Mouse (Mus musculus): ENCODE results near the gene Tef.
A peak's percentile ranks its signal among the peaks of the same experiment; 100 is the strongest.

Gene Tef

DNA sequence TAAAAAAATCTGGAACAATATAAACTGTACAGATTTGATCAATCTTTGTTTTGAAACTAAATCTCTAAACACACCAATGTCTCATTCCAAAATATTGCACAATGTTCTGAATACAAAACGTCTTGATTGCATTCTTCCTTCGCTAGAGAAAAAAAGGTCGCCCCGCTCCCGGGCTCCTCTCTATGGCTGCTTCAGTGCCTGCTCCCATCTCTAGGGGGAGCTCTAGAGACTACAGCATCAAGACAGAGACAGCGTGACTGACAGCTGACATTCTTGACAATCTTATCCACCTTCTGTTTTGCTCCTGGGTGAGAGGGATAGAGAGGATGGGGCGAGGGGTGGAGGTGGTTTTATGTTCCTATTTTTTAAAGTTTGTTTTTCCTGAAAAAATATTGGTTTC, 46.1 kb downstream of the Tef start:
- peak; percentile 51 to 78 for DNase-seq (ENCODE audit: low spot score in 2 of 2)

DNA sequence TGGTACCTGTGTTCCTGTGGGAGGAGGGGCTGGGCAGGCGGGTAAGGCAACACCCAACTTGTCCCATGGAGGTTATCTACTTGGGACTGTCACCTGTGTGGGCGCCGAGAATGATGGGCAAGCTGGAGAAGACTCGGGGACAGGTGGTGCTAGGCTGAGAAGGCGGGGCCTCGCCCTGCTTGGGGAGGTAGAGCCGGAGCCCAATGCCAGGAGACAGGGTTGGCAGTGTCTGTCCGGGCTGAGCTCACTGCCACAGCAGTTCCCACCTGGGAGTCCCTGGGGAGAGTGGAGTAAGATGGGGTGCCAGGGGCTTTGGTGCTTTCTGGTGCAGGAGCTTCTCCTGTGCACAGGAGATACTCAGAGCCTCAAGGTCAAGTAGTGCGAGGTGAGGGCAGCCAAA, 46.9 kb downstream of the Tef start:
- DNase-seq (ENCODE audit: low spot score in 2 of 2) = no peak

DNA sequence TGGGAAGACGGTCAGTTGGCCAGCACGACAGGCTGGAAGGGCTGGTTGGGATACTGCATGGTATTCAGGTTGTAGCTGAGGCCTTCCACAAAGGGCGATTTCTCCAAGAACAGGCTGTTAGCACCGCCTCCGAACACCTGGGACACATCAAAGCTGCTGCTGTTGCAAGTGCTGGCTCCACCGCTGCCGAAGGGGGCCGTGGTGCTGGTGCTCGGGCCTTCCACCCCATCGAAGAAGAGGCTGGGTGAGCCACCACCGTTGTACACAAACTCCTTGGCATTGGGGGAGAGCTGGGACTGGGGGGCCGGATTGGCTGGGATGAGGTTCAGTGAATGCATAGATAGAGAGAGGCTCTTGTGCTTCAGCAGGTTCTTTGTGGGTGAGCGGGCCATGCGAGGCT, 48.5 kb downstream of the Tef start:
- no peak for DNase-seq (ENCODE audit: low spot score in 2 of 2)

DNA sequence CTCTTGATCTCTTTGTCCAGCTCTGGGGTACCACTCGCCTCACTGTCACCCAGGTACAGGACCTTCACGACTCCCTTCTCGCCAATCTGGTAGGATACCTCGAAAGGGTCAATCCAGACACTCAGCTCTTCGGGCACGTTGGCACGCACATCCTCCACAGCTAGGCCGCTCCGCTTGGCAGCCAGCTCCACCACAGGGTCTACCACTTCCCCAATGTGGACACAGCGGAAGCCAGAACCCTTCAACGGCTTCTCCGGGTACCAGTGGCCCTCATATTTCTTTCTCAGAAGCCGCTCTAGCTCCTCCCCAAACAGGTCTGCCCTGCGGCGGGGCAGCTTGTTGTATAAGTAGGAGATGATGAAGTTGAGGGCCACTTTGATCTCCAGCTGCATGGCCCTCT, 49.2 kb downstream of the Tef start:
- no peak for DNase-seq (ENCODE audit: low spot score in 2 of 2)

DNA sequence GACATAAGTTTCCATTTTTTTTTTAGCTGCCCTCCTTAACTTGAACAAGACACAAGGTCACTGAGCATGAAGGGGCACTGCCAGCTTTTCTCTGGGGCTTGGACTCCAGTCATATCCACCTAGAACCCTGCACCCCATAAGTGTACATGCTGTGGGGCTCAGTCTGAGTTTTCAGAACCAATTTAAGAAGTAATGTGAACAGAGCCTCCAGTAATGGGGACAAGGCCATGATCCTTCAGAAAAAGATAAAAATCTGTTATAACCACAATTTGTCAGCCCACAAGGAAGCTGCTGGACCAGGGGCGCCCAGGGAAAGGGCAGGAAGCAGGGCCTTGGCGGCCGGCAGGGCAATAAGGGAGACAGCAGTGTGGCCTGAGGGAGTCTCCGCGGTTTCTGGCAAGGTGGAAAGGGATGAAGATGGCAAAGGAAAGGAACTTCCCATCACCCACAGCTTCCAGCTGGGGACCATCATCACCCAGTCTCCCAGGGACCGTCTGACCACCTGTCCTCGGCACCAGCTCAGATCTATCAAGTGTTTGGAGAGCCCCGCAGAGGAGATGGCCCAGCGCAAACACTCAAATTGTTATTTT, 50.3 kb downstream of the Tef start:
- no peak for DNase-seq (ENCODE audit: low spot score in 2 of 2)

DNA sequence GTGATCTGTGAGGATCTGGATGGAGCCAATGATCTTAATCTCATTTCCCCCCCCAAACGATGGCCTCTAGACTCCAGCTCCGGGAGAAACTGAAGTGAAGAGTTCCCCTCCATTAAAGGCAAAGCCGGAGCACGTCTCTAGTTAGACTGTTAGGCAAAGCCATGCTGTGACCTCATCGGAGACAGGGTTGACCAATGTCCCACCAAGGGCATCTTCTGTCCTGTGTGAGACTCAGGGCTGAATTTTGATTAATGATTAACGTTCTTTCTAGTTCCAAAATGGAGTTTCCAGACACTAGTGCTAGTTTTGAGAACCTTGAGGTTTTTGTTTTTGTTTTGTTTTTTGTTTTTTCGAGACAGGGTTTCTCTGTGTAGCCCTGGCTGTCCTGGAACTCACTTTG, 50.9 kb downstream of the Tef start:
- no peak for DNase-seq (ENCODE audit: low spot score in 2 of 2)

DNA sequence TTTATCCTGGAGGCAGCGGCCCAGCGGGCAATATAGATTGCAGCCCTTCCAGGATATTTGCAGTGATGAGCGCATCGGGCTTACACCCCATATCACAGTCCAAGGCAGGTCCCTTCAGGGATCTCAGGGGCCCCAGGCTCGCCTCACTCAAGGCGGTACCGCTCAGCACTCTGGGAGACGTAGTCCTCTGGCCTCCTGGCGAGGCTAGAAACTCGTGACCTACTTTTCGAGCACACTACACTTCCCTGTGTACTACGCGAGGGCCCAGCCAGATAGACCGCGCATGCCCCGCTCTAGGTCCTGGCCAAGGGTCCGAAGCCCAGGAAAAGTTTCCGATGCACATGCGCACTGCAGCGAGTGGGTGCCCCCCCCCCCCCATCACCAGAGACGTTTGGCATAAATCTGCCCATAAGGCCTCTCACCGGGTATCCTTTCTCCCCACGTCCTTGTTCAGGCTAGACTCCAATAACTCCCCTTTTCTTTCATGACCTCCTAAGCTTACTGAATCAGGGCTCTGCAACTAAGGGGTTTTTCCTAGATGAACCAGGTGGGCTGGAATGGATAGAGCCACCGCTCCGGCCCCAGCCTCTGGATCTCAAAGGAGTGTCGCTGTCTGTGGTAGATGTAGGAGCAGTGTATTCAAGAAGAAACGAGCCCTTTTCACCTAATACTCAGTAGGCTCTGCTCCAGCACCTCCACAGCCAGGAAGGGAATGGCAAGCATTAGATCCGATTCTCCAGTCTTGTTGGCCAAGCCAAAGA, 54.0 kb downstream of the Tef start:
- DNase-seq (ENCODE audit: low spot score in 2 of 2) = peak; percentile 55 to 86

DNA sequence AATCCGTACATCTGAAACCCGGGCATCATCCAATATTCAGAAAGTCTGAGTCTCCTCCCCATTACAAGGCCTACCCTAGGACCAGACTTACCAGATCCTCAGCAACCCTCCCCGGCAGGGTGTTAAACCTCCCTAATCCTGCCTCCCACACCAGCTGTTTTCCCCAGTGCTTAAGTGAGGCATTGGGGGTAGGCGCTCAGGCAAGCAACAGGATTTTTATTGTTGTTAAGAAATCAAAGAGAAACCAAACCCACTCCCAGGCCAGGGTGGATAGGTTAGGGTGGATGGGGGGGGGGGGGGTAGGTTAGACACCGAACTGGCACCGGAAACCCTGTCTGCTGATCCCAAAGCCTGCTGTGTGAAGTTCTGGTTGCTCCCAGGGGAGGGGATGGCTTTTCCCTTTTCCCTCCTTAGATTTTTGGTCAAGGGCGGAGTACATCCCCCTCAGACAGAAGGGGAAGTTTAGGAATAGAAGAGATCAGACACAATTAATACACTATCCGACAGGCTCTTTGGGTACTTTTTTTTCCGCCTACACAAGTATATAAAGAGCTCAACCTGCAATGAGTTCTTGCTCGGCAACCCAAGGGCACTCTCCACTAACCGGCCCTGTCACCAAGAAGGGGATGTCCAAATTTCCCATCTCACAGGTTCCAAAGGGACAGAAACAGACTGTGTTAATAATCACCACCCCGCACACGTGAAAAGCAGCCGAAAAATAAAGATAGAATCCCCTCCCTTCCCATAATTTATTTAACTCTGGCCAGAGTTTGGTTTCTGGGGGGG, 54.9 kb downstream of the Tef start:
- peak; percentile 41 to 46 for DNase-seq (ENCODE audit: low spot score in 2 of 2)

DNA sequence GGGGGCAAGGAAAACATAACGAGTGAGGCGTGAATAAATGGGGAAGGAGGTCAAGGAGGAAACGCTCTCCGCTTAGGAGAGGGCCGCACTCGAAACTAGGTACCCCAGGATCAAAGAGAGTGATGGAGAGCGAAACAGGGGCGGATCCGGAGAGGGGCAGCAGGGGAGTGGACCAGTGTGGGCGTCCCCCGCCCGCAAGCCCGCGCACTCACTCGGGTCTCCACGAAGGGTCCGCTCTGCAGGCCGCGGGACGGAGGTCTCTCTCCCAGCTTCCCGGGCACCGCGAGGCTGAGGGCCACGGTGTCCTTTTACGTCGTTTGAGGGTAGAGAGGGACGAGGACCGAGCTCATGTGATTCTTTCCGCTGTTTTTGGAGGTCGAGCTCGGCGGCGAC, 55.5 kb downstream of the Tef start:
- DNase-seq (ENCODE audit: low spot score in 2 of 2) = no peak

DNA sequence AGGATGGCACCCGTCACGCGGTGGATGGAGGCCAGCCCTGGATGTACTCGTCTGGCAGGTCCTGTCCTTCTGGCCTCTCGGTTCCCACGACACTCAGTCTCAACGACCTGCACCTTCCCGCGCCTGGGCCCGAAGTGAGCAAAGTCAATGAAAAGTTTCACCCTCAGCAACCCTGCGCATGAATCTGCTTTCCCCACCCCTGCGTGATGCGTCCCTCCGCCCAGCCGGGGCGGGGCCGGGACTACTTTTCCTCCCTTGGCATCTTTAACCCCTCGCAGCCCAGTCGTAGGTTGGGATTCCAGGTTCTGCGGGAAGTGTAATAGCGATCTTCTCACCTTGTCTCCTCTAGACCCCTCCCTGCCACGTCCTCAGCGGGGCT, 55.9 kb downstream of the Tef start:
- peak; percentile 92 to 93 for DNase-seq (ENCODE audit: low spot score in 2 of 2)

DNA sequence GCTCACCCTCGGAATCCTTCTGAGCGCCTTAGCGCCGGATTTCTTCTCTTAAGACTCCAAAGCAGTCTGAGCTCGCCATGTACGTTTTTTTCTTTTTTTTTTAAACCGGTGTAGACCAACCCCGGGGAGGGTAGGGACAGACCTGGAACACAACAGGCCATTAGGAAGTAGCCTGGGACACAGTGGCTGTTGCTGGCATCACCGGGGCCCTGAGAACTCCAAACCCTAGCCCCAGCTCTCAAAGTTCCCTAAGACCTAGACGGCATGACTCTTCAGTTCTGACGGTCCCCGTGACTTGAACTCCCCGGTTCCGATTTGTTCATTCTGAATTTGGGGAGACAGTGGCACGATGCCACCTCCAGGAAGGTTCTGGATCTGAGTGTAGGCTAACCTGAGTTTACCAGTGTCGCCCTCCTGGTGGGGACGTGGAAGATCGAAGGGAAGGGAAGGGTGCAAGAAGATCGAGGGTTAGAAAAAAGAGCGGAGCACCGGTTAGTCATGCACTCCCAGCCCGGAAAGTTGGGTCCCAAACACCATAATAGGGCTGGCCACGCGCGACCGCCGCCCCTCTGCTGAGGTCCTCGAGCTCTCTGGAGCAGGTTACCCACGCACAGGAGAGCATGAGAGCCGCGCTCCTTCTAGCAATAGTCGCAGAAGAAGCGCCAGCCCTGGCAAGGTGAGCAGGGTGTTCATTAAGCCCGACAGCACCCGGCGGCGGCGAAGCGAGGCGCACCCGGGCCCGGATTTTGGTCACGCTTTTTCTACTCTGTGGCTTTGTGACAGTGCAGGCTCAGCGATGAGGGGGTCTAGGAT, 56.5 kb downstream of the Tef start, which contains the start of gene Tob2:
Gene Tob2, minus strand, starts transcription at position 280 of the 813 bp plus-strand sequence.
- DNase-seq (ENCODE audit: low spot score in 2 of 2) = peak; percentile 73 to 76

DNA sequence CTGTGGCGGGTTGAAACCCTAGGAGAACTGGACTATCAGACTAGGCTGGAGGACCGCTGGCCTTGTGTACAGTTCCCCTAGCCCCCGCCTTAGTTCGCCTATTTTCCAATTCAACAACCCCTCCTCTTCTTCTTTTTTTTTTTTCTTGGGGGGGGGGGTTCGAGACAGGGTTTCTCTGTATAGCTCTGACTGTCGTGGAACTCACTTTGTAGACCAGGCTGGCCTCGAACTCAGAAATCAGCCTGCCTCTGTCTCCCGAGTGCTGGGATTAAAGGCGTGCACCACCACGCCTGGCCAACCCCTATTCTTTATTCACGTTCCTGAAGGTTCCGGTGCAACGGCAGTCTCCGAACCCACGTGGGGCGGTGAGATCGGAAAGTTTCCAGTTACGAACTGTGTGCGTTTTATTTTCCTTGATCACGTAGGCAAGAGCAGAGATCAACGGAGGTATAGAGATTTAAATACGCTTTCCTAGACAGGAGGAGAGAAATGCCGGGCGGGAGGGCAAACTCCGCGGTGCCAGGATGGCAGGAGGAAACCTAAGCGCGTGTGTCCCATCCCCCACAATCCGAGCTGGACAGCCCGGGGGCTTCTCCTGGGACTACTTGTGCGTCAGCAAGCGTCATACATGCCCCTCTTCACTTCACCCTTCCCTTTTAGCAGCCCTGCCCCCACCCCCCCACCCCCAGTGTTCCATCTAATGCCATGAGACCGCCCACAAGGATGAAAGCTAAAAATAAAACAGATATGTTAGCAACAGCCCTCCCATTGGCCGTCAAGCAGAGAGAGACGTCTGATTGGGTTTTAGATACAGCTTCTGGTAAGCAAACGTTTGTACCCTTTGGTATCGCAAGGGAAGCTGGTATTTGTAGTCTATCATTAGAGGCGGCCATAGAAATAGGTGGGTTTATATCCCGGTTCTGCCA, 57.4 kb downstream of the Tef start:
- DNase-seq (ENCODE audit: low spot score in 2 of 2) = peak; percentile 73 to 75

DNA sequence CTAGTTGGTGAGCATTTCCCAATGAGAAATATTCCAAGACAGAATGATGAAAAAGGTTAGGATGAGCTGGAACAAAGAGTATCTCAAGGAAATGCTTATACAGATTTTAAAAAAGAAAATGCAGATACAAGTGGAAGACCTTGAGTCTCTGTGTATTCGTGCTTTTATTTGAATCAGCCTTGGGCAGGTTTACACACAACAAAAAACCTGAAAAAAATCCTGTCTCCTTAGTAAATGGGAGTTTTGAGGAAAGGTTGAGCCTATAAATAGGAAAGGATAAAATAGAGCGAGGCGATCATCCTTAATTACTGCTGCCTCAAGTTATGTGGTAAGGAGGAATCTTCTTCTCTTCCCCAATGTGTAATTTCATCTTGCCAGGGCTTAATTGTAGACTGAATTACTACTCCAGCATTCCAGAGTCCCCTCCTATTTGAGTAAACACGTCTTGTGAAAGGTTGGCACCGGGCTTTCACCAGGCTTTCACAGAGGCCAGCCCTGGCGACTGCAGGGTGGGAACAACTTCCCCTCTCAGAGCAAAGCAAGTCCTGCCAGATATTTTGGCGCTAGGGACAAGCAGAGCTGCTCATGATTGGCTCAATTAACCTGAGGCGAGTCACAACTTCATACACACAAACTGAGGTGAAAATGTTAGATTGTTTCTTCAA, 58.4 kb downstream of the Tef start:
- DNase-seq (ENCODE audit: low spot score in 2 of 2) = peak in 1 of 2 experiments; percentile 27

DNA sequence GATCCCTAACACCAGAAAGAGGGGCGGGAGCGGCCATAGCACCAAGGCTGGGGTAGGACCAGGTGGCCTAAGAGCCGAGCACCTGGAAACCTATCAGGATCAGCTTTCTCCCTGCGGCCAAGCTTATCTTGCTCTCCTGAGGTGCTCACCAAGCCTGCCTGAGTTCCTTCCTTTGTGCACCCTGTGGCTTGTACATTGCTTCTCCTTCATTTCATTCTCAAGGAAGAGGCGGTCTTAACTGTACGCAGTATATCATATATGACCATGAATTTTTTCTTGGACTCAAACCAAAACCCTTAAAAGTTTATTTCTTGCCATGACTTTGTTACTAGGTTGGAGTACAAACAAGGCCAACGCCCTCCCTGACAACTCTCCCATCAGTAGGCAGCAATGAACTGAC, 62.0 kb downstream of the Tef start:
- no peak for DNase-seq (ENCODE audit: low spot score in 2 of 2)

DNA sequence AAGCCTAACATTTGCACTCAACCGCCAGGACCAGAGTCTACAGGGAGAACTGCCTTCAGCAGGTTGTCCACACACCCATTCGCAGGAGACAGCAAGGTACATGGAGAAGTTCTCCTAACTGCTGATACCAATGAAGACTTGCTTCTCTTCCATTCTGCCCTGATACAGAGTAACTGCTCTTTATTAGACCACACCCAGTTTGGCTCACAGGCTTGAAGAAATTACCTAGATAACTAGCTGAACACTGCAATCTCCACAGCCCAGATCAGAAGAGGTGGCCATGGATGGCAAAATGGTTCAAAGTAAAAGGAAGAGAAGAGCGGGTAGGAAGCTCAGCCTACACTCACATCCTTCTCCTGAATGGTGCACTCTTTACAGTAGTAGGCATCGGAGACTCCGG, 67.8 kb downstream of the Tef start:
- no peak for DNase-seq (ENCODE audit: low spot score in 2 of 2)

DNA sequence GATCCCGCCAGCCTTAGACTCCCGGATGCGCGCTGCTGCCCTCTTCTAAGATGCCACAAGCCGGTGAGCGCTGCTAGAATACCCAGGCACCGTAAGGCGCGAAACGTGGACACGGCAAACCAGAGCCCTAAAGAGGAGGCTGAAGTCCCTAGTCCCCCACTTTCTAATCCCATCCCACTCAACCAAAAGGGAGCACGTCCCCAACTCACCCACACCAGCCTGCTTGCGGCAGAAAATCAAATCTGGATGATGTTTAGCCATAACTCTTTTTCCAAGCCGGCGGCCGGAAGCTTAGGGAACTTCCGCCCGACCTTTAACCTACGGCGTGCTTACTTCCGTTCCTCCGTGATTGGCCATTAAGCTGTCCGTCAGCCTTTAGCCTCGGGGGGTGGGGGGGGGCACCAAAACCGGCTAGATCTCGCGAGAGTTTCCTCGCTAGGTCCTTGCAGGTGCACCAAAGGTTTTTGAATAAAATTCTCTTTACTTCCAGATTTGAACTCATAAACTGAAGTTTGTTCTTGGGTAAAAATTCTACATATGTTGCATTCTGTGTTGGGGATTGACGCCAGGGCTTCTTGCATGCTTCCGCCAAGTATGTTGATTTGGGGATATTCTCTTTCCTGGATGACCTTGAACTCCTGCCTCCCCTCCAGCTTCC, 69.5 kb downstream of the Tef start, which contains the start of gene Phf5a:
Gene Phf5a, minus strand, starts transcription at position 308 of the 658 bp plus-strand sequence.
- DNase-seq (ENCODE audit: low spot score in 2 of 2) = peak; percentile 79 to 88

DNA sequence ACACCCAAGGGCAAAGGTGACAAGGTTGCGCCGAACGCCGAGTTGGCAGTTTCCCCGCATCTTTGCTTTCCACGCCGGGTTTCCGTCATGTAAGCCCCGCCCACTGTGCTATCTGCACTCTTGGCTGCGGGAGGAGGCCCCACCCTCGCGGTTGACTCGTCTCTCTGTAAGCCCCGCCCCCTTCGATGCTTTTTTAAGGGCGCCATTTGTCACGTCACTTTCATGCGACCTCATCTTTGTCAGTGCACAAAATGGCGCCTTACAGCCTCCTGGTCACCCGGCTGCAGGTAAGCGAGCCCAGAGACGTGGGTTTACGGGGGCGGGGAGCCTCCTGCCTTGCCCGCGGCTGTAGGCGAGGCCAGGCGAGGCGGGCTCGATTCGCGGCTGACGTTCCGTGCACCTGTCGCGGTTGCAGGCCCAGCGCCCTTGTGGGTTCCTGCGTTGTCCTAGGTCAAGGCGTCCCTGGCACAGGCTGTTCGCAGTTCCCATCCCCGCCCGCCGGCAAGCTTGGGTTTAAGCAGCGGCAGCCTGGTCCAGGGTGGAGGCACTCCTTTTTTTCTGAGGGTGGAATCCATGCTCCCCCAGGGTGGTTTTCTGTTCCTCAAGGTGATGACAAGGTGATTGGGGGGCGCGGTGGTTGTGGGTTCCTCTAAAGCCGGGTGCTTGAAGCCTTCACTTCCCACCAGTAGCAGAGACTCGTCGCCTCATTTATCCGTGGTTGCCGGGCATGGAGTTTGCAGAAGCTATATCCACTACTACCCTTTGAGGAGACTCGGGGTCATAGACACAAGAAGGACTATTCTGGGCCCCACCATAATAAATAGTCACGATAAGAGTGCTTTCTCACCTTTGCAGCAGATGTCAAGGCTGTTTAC, 70.3 kb downstream of the Tef start, which contains the start of gene Aco2:
Gene Aco2, plus strand, starts transcription at position 48 of the 875 bp plus-strand sequence.
- DNase-seq (ENCODE audit: low spot score in 2 of 2) = peak; percentile 99

All from spleen, postnatal 10 days (tissue).